ENCODE assay signal across 9 mouse cellular contexts in genomic region chr4:94715166-94715565, GRCm38 (mm10). TPM values are rescaled to one million over a fixed set of nuclear protein-coding genes. Genes with fewer than 3 reads are reported as not detected.
DNase-seq lines count a peak whose midpoint lies in the region; ATAC-seq and TF ChIP-seq lines count a peak whose summit lies in the region.
"Had no signal": no experiment of that assay in that cellular context is flagged by ENCODE, and none has a peak within 500 bp of the region (broad histone marks: within the 10 kb centered on the region; RNA-seq: fewer than 3 reads in every experiment).

No protein-coding gene starts in this region.

- no peaks in the 10 kb centered on the region for H3K9me3 ChIP-seq in limb, embryonic 14.5 days (ENCODE audit: control insufficient read depth, low read length)
- no peaks in the 10 kb centered on the region for H3K9me3 ChIP-seq in limb, embryonic 10.5 days (replicated peaks)
- H3K9me3 ChIP-seq in kidney, postnatal 0 days (replicated peaks; ENCODE audit: low read length), result no peaks in the 10 kb centered on the region
- no peaks in the 10 kb centered on the region for H3K9me3 ChIP-seq in midbrain, embryonic 14.5 days (ENCODE audit: control insufficient read depth, low read length)
- H3K9me3 ChIP-seq: neural tube, embryonic 12.5 days had no signal

- DNase-seq in limb, embryonic 14.5 days (ENCODE audit: low spot score), result peak; percentile 13
- no peak for DNase-seq in limb, embryonic 10.5 days (ENCODE audit: low spot score)
- peak in 1 of 2 experiments; percentile 42 for DNase-seq in heart, adult 2 months
- peak; percentile 66 for DNase-seq in kidney, postnatal 0 days (ENCODE audit: low spot score)
- no peak for DNase-seq in midbrain, embryonic 14.5 days
- DNase-seq in right cerebral cortex, postnatal 25 days, result no peak
- DNase-seq: liver, postnatal 0 days had no signal

- H3K27me3 ChIP-seq in limb, embryonic 14.5 days (ENCODE audit: control insufficient read depth, insufficient read depth, low read length), result no peaks in the 10 kb centered on the region
- no peaks in the 10 kb centered on the region for H3K27me3 ChIP-seq in limb, embryonic 10.5 days (ENCODE audit: low read depth, poor library complexity, severe bottlenecking)
- no peaks in the 10 kb centered on the region for H3K27me3 ChIP-seq in heart, adult 2 months (ENCODE audit: control insufficient read depth, insufficient read depth, low read length)
- no peaks in the 10 kb centered on the region for H3K27me3 ChIP-seq in kidney, postnatal 0 days (ENCODE audit: insufficient read depth, low read length)
- no peaks in the 10 kb centered on the region for H3K27me3 ChIP-seq in myocyte (ENCODE audit: control insufficient read depth, insufficient read depth, insufficient read length)
- no peaks in the 10 kb centered on the region for H3K27me3 ChIP-seq in midbrain, embryonic 14.5 days (ENCODE audit: control insufficient read depth, insufficient read depth, low read length)
- H3K27me3 ChIP-seq: neural tube, embryonic 12.5 days had no signal

- 56% methylated on average over 6 of the region's 6 CpGs for WGBS in limb, embryonic 14.5 days
- 84% methylated on average over 6 of the region's 6 CpGs for WGBS in limb, embryonic 10.5 days
- WGBS in heart, adult 2 months, result 18% methylated on average over 6 of the region's 6 CpGs
- 51% methylated on average over 6 of the region's 6 CpGs for WGBS in kidney, postnatal 0 days
- WGBS in midbrain, embryonic 14.5 days, result 51% methylated on average over 6 of the region's 6 CpGs

- H3K79me2 ChIP-seq in heart, adult 2 months (replicated peaks; ENCODE audit: control insufficient read depth, insufficient read depth, low read length), result no peaks in the 10 kb centered on the region
- H3K79me2 ChIP-seq in myocyte (ENCODE audit: control insufficient read depth, insufficient read depth), result no peaks in the 10 kb centered on the region

- no peak for TF ChIP-seq POLR2A in limb, embryonic 14.5 days (IDR thresholded peaks at IDR 0.05; ENCODE audit: borderline replicate concordance, extremely low read depth, insufficient read depth, insufficient read length)
- TF ChIP-seq POLR2A in heart, adult 2 months (IDR thresholded peaks at IDR 0.05; ENCODE audit: insufficient read depth, low read depth, low read length), result no peak
- TF ChIP-seq POLR2A in myocyte (IDR thresholded peaks at IDR 0.05; ENCODE audit: insufficient read length, low read depth), result no peak

- intact Hi-C loops in heart, adult 2 months (cut with DNase I), result loop anchor here (1.0 to 2.0 kb wide), 2 partner anchors 24 to 31 kb away; partner anchors contain the start of gene Tek

- H3K4me2 ChIP-seq in limb, embryonic 14.5 days (replicated peaks; ENCODE audit: low read depth, low read length, severe bottlenecking), result no peak overlapping the region
- H3K4me2 ChIP-seq in kidney, postnatal 0 days (ENCODE audit: low read length), result no peak overlapping the region
- H3K4me2 ChIP-seq in myocyte (ENCODE audit: low read depth), result peak overlapping the region; percentile 12
- H3K4me2 ChIP-seq in midbrain, embryonic 14.5 days (ENCODE audit: low read length), result no peak overlapping the region
- H3K4me2 ChIP-seq: neural tube, embryonic 12.5 days had no signal

- H3ac ChIP-seq in myocyte (ENCODE audit: control insufficient read depth, insufficient read length), result no peak overlapping the region

- no peak for TF ChIP-seq CTCF in heart, adult 2 months (IDR thresholded peaks at IDR 0.05)
- no peak for TF ChIP-seq CTCF in kidney, postnatal 0 days (IDR thresholded peaks at IDR 0.05; ENCODE audit: low read depth)

- no peak overlapping the region for H3K9ac ChIP-seq in limb, embryonic 14.5 days (ENCODE audit: low read depth, low read length, severe bottlenecking)
- H3K9ac ChIP-seq in heart, adult 2 months (ENCODE audit: low read depth, low read length), result no peak overlapping the region
- H3K9ac ChIP-seq in kidney, postnatal 0 days (ENCODE audit: low read depth, low read length), result no peak overlapping the region
- no peak overlapping the region for H3K9ac ChIP-seq in midbrain, embryonic 14.5 days (replicated peaks; ENCODE audit: low read length)
- H3K9ac ChIP-seq: liver, postnatal 0 days; neural tube, embryonic 12.5 days had no signal

- H3K36me3 ChIP-seq in limb, embryonic 14.5 days (ENCODE audit: control insufficient read depth, insufficient read depth, low read length), result no peaks in the 10 kb centered on the region
- H3K36me3 ChIP-seq in limb, embryonic 10.5 days, result no peaks in the 10 kb centered on the region
- H3K36me3 ChIP-seq in heart, adult 2 months (ENCODE audit: control insufficient read depth, insufficient read depth, low read length), result peaks cover 4% of the 10 kb centered on the region
- H3K36me3 ChIP-seq in kidney, postnatal 0 days (ENCODE audit: insufficient read depth, low read length), result no peaks in the 10 kb centered on the region
- H3K36me3 ChIP-seq in myocyte (ENCODE audit: control insufficient read depth, insufficient read depth), result no peaks in the 10 kb centered on the region
- no peaks in the 10 kb centered on the region for H3K36me3 ChIP-seq in midbrain, embryonic 14.5 days (ENCODE audit: control insufficient read depth, insufficient read depth, low read length)
- H3K36me3 ChIP-seq: neural tube, embryonic 12.5 days had no signal

- peak overlapping the region; percentile 40; the same call in 1 of the 2 replicates for H3K27ac ChIP-seq in limb, embryonic 14.5 days (replicated peaks; ENCODE audit: low read depth, low read length)
- no peak overlapping the region for H3K27ac ChIP-seq in limb, embryonic 10.5 days
- peak overlapping the region; percentile 43 for H3K27ac ChIP-seq in heart, adult 2 months
- peak overlapping the region; percentile 6; the same call in 1 of the 2 replicates for H3K27ac ChIP-seq in kidney, postnatal 0 days
- H3K27ac ChIP-seq in midbrain, embryonic 14.5 days (replicated peaks; ENCODE audit: low read depth, low read length), result no peak overlapping the region
- H3K27ac ChIP-seq: neural tube, embryonic 12.5 days had no signal

- TF ChIP-seq EP300 in heart, adult 2 months (IDR thresholded peaks at IDR 0.05; ENCODE audit: insufficient read depth, low read depth, low read length), result 0 out of 2 replicates have a peak, but pooled peaks have one; percentile 45

- no peak overlapping the region for H3K4me3 ChIP-seq in limb, embryonic 14.5 days (replicated peaks; ENCODE audit: low read length)
- H3K4me3 ChIP-seq in limb, embryonic 10.5 days, result no peak overlapping the region
- H3K4me3 ChIP-seq in heart, adult 2 months, result no peak overlapping the region
- no peak overlapping the region for H3K4me3 ChIP-seq in kidney, postnatal 0 days (replicated peaks; ENCODE audit: low read depth, low read length)
- no peak overlapping the region for H3K4me3 ChIP-seq in myocyte
- H3K4me3 ChIP-seq in midbrain, embryonic 14.5 days (replicated peaks; ENCODE audit: low read depth, low read length), result no peak overlapping the region
- H3K4me3 ChIP-seq: neural tube, embryonic 12.5 days had no signal

- ATAC-seq in limb, embryonic 14.5 days (ENCODE audit: low FRiP score, low read depth), result no peak
- ATAC-seq in kidney, postnatal 0 days (replicated peaks; ENCODE audit: low FRiP score, low read depth), result no peak
- no peak for ATAC-seq in midbrain, embryonic 14.5 days (ENCODE audit: low FRiP score, low TSS enrichment)
- ATAC-seq: liver, postnatal 0 days had no signal

- H3K4me1 ChIP-seq in limb, embryonic 14.5 days (ENCODE audit: control insufficient read depth, insufficient read depth, low read length), result no peaks in the 10 kb centered on the region
- H3K4me1 ChIP-seq in limb, embryonic 10.5 days, result no peaks in the 10 kb centered on the region
- H3K4me1 ChIP-seq in heart, adult 2 months (ENCODE audit: control insufficient read depth, insufficient read depth, low read length), result peaks cover 8% of the 10 kb centered on the region
- no peaks in the 10 kb centered on the region for H3K4me1 ChIP-seq in kidney, postnatal 0 days (replicated peaks; ENCODE audit: insufficient read depth, low read length)
- no peaks in the 10 kb centered on the region for H3K4me1 ChIP-seq in midbrain, embryonic 14.5 days (ENCODE audit: control insufficient read depth, insufficient read depth, low read length)
- H3K4me1 ChIP-seq: neural tube, embryonic 12.5 days had no signal

TF ChIP-seq in myocyte, 11 proteins besides CTCF, POLR2A, EP300 and RAD21:
- TF ChIP-seq POLR2AphosphoS2 (IDR thresholded peaks at IDR 0.05; ENCODE audit: insufficient read length, low read depth) (no peak), MAX (IDR thresholded peaks at IDR 0.05; ENCODE audit: low read depth) (no peak), USF1 (IDR thresholded peaks at IDR 0.05; ENCODE audit: low read depth) (no peak), TCF3 (IDR thresholded peaks at IDR 0.05; ENCODE audit: insufficient read length, low read depth) (no peak), REST (IDR thresholded peaks at IDR 0.05; ENCODE audit: insufficient read depth, insufficient read length) (no peak)

RNA-seq across cellular contexts. Expression of gene Tek, which starts 23.9 kb away (rescaled TPM):
- polyA plus RNA-seq in limb, embryonic 14.5 days (2012; rRNA removed), result 8.4 and 10.2 TPM in 2 replicates
- 15.6 and 15.7 TPM in 2 replicates for polyA plus RNA-seq in limb, embryonic 14.5 days (2014; fragmentation: Nextera tagmentation; extraction: Ambion mirVana)
- 7.1 and 9.0 TPM in 2 replicates for polyA plus RNA-seq in limb, embryonic 10.5 days (2016; fragmentation: Nextera tagmentation; extraction: Ambion mirVana)
- total RNA-seq in heart, adult 2 months (2021), result 10 to 100 TPM; 37.0 to 40.3 TPM
- 16.8 and 33.1 TPM in 2 replicates for polyA plus RNA-seq in heart, adult 2 months (2012; rRNA removed)
- polyA plus RNA-seq in kidney, postnatal 0 days (2015; fragmentation: Nextera tagmentation; extraction: Ambion mirVana), result 26.8 and 27.7 TPM in 2 replicates
- 0.05 TPM for polyA plus RNA-seq in myocyte (2012; fragmentation: generic; extraction: Trizol)
- 4.2 and 9.3 TPM in 2 replicates for polyA plus RNA-seq in midbrain, embryonic 14.5 days (2014; fragmentation: Nextera tagmentation; extraction: Ambion mirVana)

Comparison
In these comparisons a context has a peak if more than half of its experiments do, and no peak if none do; other contexts are left out.
1. DNase-seq: peak in limb, embryonic 14.5 days (single experiment) and kidney, postnatal 0 days (single experiment); none in limb, embryonic 10.5 days (single experiment), midbrain, embryonic 14.5 days (single experiment) and right cerebral cortex, postnatal 25 days (single experiment).
2. H3K27ac ChIP-seq: peak in limb, embryonic 14.5 days (single experiment), heart, adult 2 months (single experiment) and kidney, postnatal 0 days (single experiment); none in limb, embryonic 10.5 days (single experiment) and midbrain, embryonic 14.5 days (single experiment).